Mouse (Mus musculus): ENCODE results near the gene Wwp2. TPM values are rescaled to one million over a fixed set of nuclear protein-coding genes. Genes with fewer than 3 reads are reported as not detected.

The Wwp2 gene
- polyA plus RNA-seq (2014; fragmentation: Nextera tagmentation; extraction: Ambion mirVana): 66.0 and 74.6 TPM in 2 replicates

- Histone ChIP-seq H3K36me3 (replicated peaks; ENCODE audit: control insufficient read depth, insufficient read depth, low read depth, low read length) (no peaks in the 10 kb centered on the region), H3K27ac (replicated peaks; ENCODE audit: low read depth, low read length) (peak within 1 kb of the TSS; percentile 83), H3K4me2 (ENCODE audit: low read depth, low read length) (peak within 1 kb of the TSS; percentile 56), H3K4me1 (ENCODE audit: control insufficient read depth, insufficient read depth, low read length) (no peaks in the 10 kb centered on the region), H3K9me3 (replicated peaks; ENCODE audit: control insufficient read depth, low read length) (no peaks in the 10 kb centered on the region), H3K4me3 (ENCODE audit: low read depth, low read length) (peak within 1 kb of the TSS; percentile 77), H3K27me3 (ENCODE audit: control insufficient read depth, insufficient read depth, low read length) (no peaks in the 10 kb centered on the region), H3K9ac (replicated peaks; ENCODE audit: low read length) (peak within 1 kb of the TSS; percentile 88)
- WGBS: under 1% methylated on average over 56 of the region's 81 CpGs
- DNase-seq (ENCODE audit: low spot score) (peak; percentile 88), ATAC-seq (replicated peaks; ENCODE audit: insufficient number of reproducible peaks, low FRiP score, low TSS enrichment, low read depth) (peak; percentile 81)
Measured at GRCm38 (mm10) chr8:107435962-107436831, at the start of gene Wwp2. Gene Wwp2 (plus strand): TSS chr8:107436365.

GRCm38 (mm10) chr8:107386642-107387041 lies 49.5 kb upstream of the Wwp2 start:
- no peaks in the 10 kb centered on the region for H3K36me3 ChIP-seq (replicated peaks; ENCODE audit: control insufficient read depth, insufficient read depth, low read depth, low read length)
- 32% methylated on average over 3 of the region's 3 CpGs for WGBS
- no peaks in the 10 kb centered on the region for H3K9me3 ChIP-seq (replicated peaks; ENCODE audit: control insufficient read depth, low read length)
- no peaks in the 10 kb centered on the region for H3K27me3 ChIP-seq (ENCODE audit: control insufficient read depth, insufficient read depth, low read length)
- no peak overlapping the region for H3K9ac ChIP-seq (replicated peaks; ENCODE audit: low read length)
- H3K4me2 ChIP-seq (ENCODE audit: low read depth, low read length): no peak overlapping the region
- no peak overlapping the region for H3K27ac ChIP-seq (replicated peaks; ENCODE audit: low read depth, low read length)
- DNase-seq (ENCODE audit: low spot score): peak; percentile 85
- ATAC-seq (replicated peaks; ENCODE audit: insufficient number of reproducible peaks, low FRiP score, low TSS enrichment, low read depth): no peak
- no peaks in the 10 kb centered on the region for H3K4me1 ChIP-seq (ENCODE audit: control insufficient read depth, insufficient read depth, low read length)
- no peak overlapping the region for H3K4me3 ChIP-seq (ENCODE audit: low read depth, low read length)

DNA sequence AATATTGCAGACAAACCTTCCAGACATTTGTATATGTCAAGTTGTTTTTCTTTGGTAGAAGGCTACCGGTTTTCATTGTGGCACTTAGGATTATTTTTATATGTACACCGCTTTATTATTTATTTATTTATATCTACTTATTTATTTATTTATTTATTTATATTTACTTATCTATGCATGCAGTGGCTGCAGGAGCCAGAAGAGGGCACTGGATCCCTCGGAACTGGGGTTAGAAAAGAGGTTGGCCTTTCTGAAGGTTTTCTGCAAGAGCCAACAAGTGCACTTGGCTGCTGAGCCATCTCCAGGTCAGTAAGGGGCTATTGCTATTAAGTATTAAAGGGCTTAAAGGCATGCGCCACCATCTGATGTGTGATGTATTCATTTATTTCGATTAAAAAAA lies 48.3 kb upstream of the Wwp2 start:
- no peak for ATAC-seq (replicated peaks; ENCODE audit: insufficient number of reproducible peaks, low FRiP score, low TSS enrichment, low read depth)
- Histone ChIP-seq H3K36me3 (replicated peaks; ENCODE audit: control insufficient read depth, insufficient read depth, low read depth, low read length) (no peaks in the 10 kb centered on the region), H3K4me3 (ENCODE audit: low read depth, low read length) (no peak overlapping the region), H3K9ac (replicated peaks; ENCODE audit: low read length) (no peak overlapping the region), H3K27me3 (ENCODE audit: control insufficient read depth, insufficient read depth, low read length) (no peaks in the 10 kb centered on the region), H3K27ac (replicated peaks; ENCODE audit: low read depth, low read length) (no peak overlapping the region), H3K9me3 (replicated peaks; ENCODE audit: control insufficient read depth, low read length) (no peaks in the 10 kb centered on the region), H3K4me2 (ENCODE audit: low read depth, low read length) (no peak overlapping the region), H3K4me1 (ENCODE audit: control insufficient read depth, insufficient read depth, low read length) (no peaks in the 10 kb centered on the region)
- peak; percentile 65 for DNase-seq (ENCODE audit: low spot score)
- WGBS: 63% methylated on average over 5 of the region's 5 CpGs

DNA sequence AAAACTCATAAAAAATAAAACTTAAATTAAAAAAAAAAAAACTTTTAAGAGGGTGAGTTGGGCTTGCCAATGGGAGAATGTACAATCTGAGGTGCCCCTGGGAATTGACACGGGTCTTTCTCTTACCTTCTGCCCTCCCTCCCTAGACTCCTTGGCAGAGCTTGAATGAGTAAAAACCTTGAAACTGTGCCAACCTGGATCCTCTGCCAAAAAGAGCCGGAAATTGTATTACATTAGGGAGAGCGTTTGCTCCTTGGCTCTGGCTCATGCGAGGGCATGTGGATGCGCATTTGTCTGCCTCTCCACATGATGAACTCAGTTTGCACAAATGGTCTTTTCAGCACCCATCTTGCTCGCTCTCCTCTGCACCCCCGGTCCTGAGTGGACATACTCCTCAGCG lies 46.6 kb upstream of the Wwp2 start:
- H3K4me1 ChIP-seq (ENCODE audit: control insufficient read depth, insufficient read depth, low read length): no peaks in the 10 kb centered on the region
- 93% methylated on average over 8 of the region's 8 CpGs for WGBS
- no peaks in the 10 kb centered on the region for H3K36me3 ChIP-seq (replicated peaks; ENCODE audit: control insufficient read depth, insufficient read depth, low read depth, low read length)
- H3K4me3 ChIP-seq (ENCODE audit: low read depth, low read length): no peak overlapping the region
- no peak for DNase-seq (ENCODE audit: low spot score)
- no peak overlapping the region for H3K9ac ChIP-seq (replicated peaks; ENCODE audit: low read length)
- no peaks in the 10 kb centered on the region for H3K27me3 ChIP-seq (ENCODE audit: control insufficient read depth, insufficient read depth, low read length)
- ATAC-seq (replicated peaks; ENCODE audit: insufficient number of reproducible peaks, low FRiP score, low TSS enrichment, low read depth): no peak
- no peak overlapping the region for H3K27ac ChIP-seq (replicated peaks; ENCODE audit: low read depth, low read length)
- no peak overlapping the region for H3K4me2 ChIP-seq (ENCODE audit: low read depth, low read length)
- H3K9me3 ChIP-seq (replicated peaks; ENCODE audit: control insufficient read depth, low read length): no peaks in the 10 kb centered on the region

DNA sequence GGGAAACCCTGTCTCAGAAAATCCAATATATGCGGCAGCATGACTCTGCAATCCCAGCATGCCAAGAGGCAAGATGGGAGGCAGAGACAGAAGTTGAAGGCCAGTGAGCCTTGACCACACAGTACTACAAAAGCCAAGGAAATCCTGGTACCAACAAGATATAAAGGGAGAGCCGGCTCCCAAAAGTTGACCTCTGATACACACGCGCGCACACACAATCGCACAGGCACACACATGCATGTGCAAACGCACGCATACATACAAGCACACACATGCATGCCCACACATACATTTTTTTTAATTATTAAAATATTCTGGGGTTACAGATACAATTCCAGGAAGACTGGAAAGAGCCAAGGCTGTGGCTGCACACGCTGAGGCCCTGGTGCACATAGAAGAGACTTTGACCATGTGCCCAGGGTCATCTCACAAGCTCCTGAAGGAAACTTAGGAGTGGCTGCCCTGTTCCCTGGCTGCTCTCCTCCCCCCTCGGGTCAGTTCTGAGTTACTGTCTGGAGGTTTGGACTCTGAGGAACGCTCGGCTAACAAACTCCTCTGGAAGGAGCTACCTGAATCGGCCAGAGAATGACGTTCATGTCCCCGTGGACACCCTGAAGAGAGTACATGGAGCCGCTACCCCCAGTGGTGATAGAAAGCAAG lies 45.6 kb upstream of the Wwp2 start:
- no peak overlapping the region for H3K27ac ChIP-seq (replicated peaks; ENCODE audit: low read depth, low read length)
- H3K27me3 ChIP-seq (ENCODE audit: control insufficient read depth, insufficient read depth, low read length): no peaks in the 10 kb centered on the region
- H3K4me2 ChIP-seq (ENCODE audit: low read depth, low read length): no peak overlapping the region
- no peak overlapping the region for H3K9ac ChIP-seq (replicated peaks; ENCODE audit: low read length)
- no peak overlapping the region for H3K4me3 ChIP-seq (ENCODE audit: low read depth, low read length)
- DNase-seq (ENCODE audit: low spot score) (no peak), ATAC-seq (replicated peaks; ENCODE audit: insufficient number of reproducible peaks, low FRiP score, low TSS enrichment, low read depth) (no peak)
- WGBS: 90% methylated on average over 16 of the region's 16 CpGs
- H3K9me3 ChIP-seq (replicated peaks; ENCODE audit: control insufficient read depth, low read length): no peaks in the 10 kb centered on the region
- H3K4me1 ChIP-seq (ENCODE audit: control insufficient read depth, insufficient read depth, low read length): no peaks in the 10 kb centered on the region
- no peaks in the 10 kb centered on the region for H3K36me3 ChIP-seq (replicated peaks; ENCODE audit: control insufficient read depth, insufficient read depth, low read depth, low read length)

- 79% methylated on average over 4 of the region's 4 CpGs for WGBS
- Histone ChIP-seq H3K9me3 (replicated peaks; ENCODE audit: control insufficient read depth, low read length) (no peaks in the 10 kb centered on the region), H3K9ac (replicated peaks; ENCODE audit: low read length) (no peak overlapping the region), H3K27me3 (ENCODE audit: control insufficient read depth, insufficient read depth, low read length) (no peaks in the 10 kb centered on the region), H3K36me3 (replicated peaks; ENCODE audit: control insufficient read depth, insufficient read depth, low read depth, low read length) (no peaks in the 10 kb centered on the region), H3K27ac (replicated peaks; ENCODE audit: low read depth, low read length) (no peak overlapping the region), H3K4me1 (ENCODE audit: control insufficient read depth, insufficient read depth, low read length) (no peaks in the 10 kb centered on the region), H3K4me3 (ENCODE audit: low read depth, low read length) (no peak overlapping the region), H3K4me2 (ENCODE audit: low read depth, low read length) (no peak overlapping the region)
- no peak for ATAC-seq (replicated peaks; ENCODE audit: insufficient number of reproducible peaks, low FRiP score, low TSS enrichment, low read depth)
- no peak for DNase-seq (ENCODE audit: low spot score)
Measured at GRCm38 (mm10) chr8:107391136-107391516, 45.0 kb upstream of the Wwp2 start.

DNA sequence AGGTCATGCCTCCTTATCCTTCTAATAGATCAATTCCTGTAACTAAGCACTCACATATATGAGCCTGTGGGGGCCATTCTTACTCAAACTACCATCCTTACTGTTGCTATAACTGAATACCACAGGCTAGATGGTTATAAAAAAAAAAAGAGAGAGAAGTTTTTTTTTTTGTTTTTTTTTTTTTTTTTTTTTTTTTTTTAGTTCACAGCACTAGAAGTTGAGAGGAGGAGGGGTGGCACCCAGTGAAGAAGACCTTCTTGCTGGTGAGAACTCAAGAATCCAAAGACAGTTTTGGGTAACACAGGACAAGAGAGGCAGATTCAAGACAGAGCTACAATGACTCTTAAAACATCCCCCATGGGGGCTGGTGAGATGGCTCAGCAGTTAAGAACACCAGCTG lies 40.8 kb upstream of the Wwp2 start:
- DNase-seq (ENCODE audit: low spot score) (no peak), ATAC-seq (replicated peaks; ENCODE audit: insufficient number of reproducible peaks, low FRiP score, low TSS enrichment, low read depth) (no peak)
- Histone ChIP-seq H3K9ac (replicated peaks; ENCODE audit: low read length) (no peak overlapping the region), H3K4me1 (ENCODE audit: control insufficient read depth, insufficient read depth, low read length) (no peaks in the 10 kb centered on the region), H3K27ac (replicated peaks; ENCODE audit: low read depth, low read length) (no peak overlapping the region), H3K9me3 (replicated peaks; ENCODE audit: control insufficient read depth, low read length) (no peaks in the 10 kb centered on the region), H3K36me3 (replicated peaks; ENCODE audit: control insufficient read depth, insufficient read depth, low read depth, low read length) (no peaks in the 10 kb centered on the region), H3K4me3 (ENCODE audit: low read depth, low read length) (no peak overlapping the region), H3K27me3 (ENCODE audit: control insufficient read depth, insufficient read depth, low read length) (no peaks in the 10 kb centered on the region), H3K4me2 (ENCODE audit: low read depth, low read length) (no peak overlapping the region)

- H3K4me3 ChIP-seq (ENCODE audit: low read depth, low read length): no peak overlapping the region
- no peak overlapping the region for H3K27ac ChIP-seq (replicated peaks; ENCODE audit: low read depth, low read length)
- no peaks in the 10 kb centered on the region for H3K36me3 ChIP-seq (replicated peaks; ENCODE audit: control insufficient read depth, insufficient read depth, low read depth, low read length)
- DNase-seq (ENCODE audit: low spot score): peak; percentile 33
- 60% methylated on average over 10 of the region's 10 CpGs for WGBS
- H3K9ac ChIP-seq (replicated peaks; ENCODE audit: low read length): no peak overlapping the region
- H3K4me2 ChIP-seq (ENCODE audit: low read depth, low read length): no peak overlapping the region
- no peaks in the 10 kb centered on the region for H3K27me3 ChIP-seq (ENCODE audit: control insufficient read depth, insufficient read depth, low read length)
- H3K9me3 ChIP-seq (replicated peaks; ENCODE audit: control insufficient read depth, low read length): no peaks in the 10 kb centered on the region
- no peak for ATAC-seq (replicated peaks; ENCODE audit: insufficient number of reproducible peaks, low FRiP score, low TSS enrichment, low read depth)
- no peaks in the 10 kb centered on the region for H3K4me1 ChIP-seq (ENCODE audit: control insufficient read depth, insufficient read depth, low read length)
Measured at GRCm38 (mm10) chr8:107396106-107396670, 40.0 kb upstream of the Wwp2 start.

All from embryonic facial prominence, embryonic 11.5 days (tissue).